In the genomic region with DNA sequence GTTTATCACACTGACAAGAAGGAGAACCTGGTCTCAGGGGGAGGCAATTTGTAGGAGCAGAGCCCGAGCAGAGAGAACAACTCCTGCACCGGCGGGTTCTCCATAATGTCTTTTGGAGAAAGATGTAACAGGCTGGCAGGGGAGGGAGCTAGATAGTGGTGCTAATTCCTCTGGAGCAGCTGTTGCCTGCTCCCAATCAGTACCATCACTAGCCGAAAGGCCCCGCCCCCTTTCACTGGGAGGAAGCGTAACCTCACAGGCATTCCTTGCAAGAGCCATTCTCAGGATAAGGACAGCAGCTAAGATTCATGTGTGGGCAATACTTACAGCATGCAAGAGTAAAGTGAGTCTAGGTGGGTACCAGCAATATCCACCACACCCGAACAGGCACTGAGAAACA, we compare ENCODE assay signal across 9 mouse cellular contexts. TPM values are rescaled to one million over a fixed set of nuclear protein-coding genes. Genes with fewer than 3 reads are reported as not detected.
A peak's percentile ranks its signal among the peaks of the same experiment; 100 is the strongest.
DNase-seq lines count a peak whose midpoint lies in the region; ATAC-seq and TF ChIP-seq lines count a peak whose summit lies in the region.
"Had no signal": no experiment of that assay in that cellular context is flagged by ENCODE, and none has a peak within 500 bp of the region (broad histone marks: within the 10 kb centered on the region; RNA-seq: fewer than 3 reads in every experiment).

No protein-coding gene starts in this region.

- no peak overlapping the region for H3K4me3 ChIP-seq in spleen, adult 2 months (ENCODE audit: extremely low read depth, insufficient read depth, insufficient read length)
- no peak overlapping the region for H3K4me3 ChIP-seq in stomach, postnatal 0 days (ENCODE audit: low read depth, low read length)
- H3K4me3 ChIP-seq: hindbrain, embryonic 10.5 days had no signal

- no peak for DNase-seq in frontal cortex, postnatal 14 days (ENCODE audit: low spot score in 2 of 2)
- DNase-seq in spleen, adult 2 months (ENCODE audit: low read depth in 1 of 2, low spot score in 2 of 2) = no peak
- no peak for DNase-seq in spleen, adult 12 weeks (ENCODE audit: low spot score)
- peak; percentile 49 to 52 for DNase-seq in heart, postnatal 10 days
- peak; percentile 30 for DNase-seq in stomach, postnatal 0 days (ENCODE audit: low spot score)
- DNase-seq in layer of hippocampus, adult 9-10 months (ENCODE audit: low spot score) = no peak
- no peak for DNase-seq in urinary bladder, postnatal 4 days (ENCODE audit: low spot score in 2 of 2)

- no peak overlapping the region for H3K4me2 ChIP-seq in stomach, postnatal 0 days (replicated peaks; ENCODE audit: low read depth)

- H3K4me1 ChIP-seq in spleen, adult 2 months (ENCODE audit: control insufficient read depth, insufficient read depth, insufficient read length) = peaks cover 49% of the 10 kb centered on the region
- H3K4me1 ChIP-seq in stomach, postnatal 0 days (replicated peaks; ENCODE audit: control insufficient read depth, insufficient read depth) = no peaks in the 10 kb centered on the region

- no peaks in the 10 kb centered on the region for H3K27me3 ChIP-seq in spleen, adult 2 months (ENCODE audit: control insufficient read depth, insufficient read depth, low read length)
- H3K27me3 ChIP-seq in stomach, postnatal 0 days (ENCODE audit: control insufficient read depth, insufficient read depth, low read length) = no peaks in the 10 kb centered on the region

- H3K36me3 ChIP-seq in spleen, adult 2 months (ENCODE audit: control insufficient read depth, insufficient read depth, low read length) = peaks cover under 1% of the 10 kb centered on the region; the same call in 1 of the 2 replicates
- no peaks in the 10 kb centered on the region for H3K36me3 ChIP-seq in stomach, postnatal 0 days (ENCODE audit: control insufficient read depth, insufficient read depth, low read length)

- H3K9me3 ChIP-seq in stomach, postnatal 0 days (ENCODE audit: control insufficient read depth, low read length) = no peaks in the 10 kb centered on the region
- H3K9me3 ChIP-seq: hindbrain, embryonic 10.5 days had no signal

- intact Hi-C loops in heart, postnatal 10 days (cut with DNase I) = no loop called here

- no peak for TF ChIP-seq EP300 in stomach, postnatal 0 days (optimal IDR thresholded peaks at IDR 0.05)

- 0 out of 2 replicates have a peak, but pooled peaks have one; percentile 27 for ATAC-seq in frontal cortex, adult (ENCODE audit: low TSS enrichment)
- no peak for ATAC-seq in stomach, postnatal 0 days (ENCODE audit: low FRiP score, low TSS enrichment)

- no peak for TF ChIP-seq CTCF in spleen, adult 2 months (IDR thresholded peaks at IDR 0.05; ENCODE audit: extremely low read depth, insufficient read depth, insufficient read length, insufficient replicate concordance)
- no peak for TF ChIP-seq CTCF in stomach, postnatal 0 days (IDR thresholded peaks at IDR 0.05; ENCODE audit: low read depth)

- no peak for TF ChIP-seq POLR2A in spleen, adult 2 months (IDR thresholded peaks at IDR 0.05; ENCODE audit: low read depth, low read length)

- 71% methylated on average over 7 of the region's 7 CpGs for WGBS in spleen, adult 2 months
- 26% methylated on average over 7 of the region's 7 CpGs for WGBS in stomach, postnatal 0 days

- no peak overlapping the region for H3K9ac ChIP-seq in stomach, postnatal 0 days (ENCODE audit: low read length)

- H3K27ac ChIP-seq in spleen, adult 2 months (ENCODE audit: insufficient read depth, low read length) = peak overlapping the region; percentile 98; the same call in 1 of the 2 replicates
- H3K27ac ChIP-seq in stomach, postnatal 0 days (replicated peaks) = no peak overlapping the region

RNA-seq across cellular contexts. Expression of a gene that starts 12.4 kb away (rescaled TPM):
- polyA plus RNA-seq in spleen, adult 2 months (2012; rRNA removed) = 70.2 and 85.9 TPM in 2 replicates
- total RNA-seq in heart, postnatal 10 days (2021) = 10 to 100 TPM; 16.2 TPM
- polyA plus RNA-seq in stomach, postnatal 0 days (2015; fragmentation: Nextera tagmentation; extraction: Ambion mirVana) = 4.6 and 4.8 TPM in 2 replicates

Comparison
In these comparisons a context has a peak if more than half of its experiments do, and no peak if none do; other contexts are left out.
1. DNase-seq: peak in heart, postnatal 10 days (2 of 2) and stomach, postnatal 0 days (single experiment); none in frontal cortex, postnatal 14 days (0 of 2), spleen, adult 2 months (0 of 2), spleen, adult 12 weeks (single experiment), layer of hippocampus, adult 9-10 months (single experiment) and urinary bladder, postnatal 4 days (0 of 2).
2. RNA of a gene that starts 12.4 kb away (polyA plus RNA-seq): 70.2 to 85.9 TPM in spleen, adult 2 months; 4.6 to 4.8 TPM in stomach, postnatal 0 days; every median in the first group is over 10 times any median in the second.